Mouse (Mus musculus) heart, postnatal 0 days (tissue): ENCODE measurements around the gene Angptl8. TPM values are rescaled to one million over a fixed set of nuclear protein-coding genes. Genes with fewer than 3 reads are reported as not detected.

Experiments
- ATAC-seq: fragments of 200-750 bp; cut with Nextera tagmentation; 2 replicates; pipeline ENCODE4 v1.8.0; 2017; ENCODE audit warnings: low read depth, moderate number of reproducible peaks, moderate library complexity; ENCODE audit not compliant: insufficient read depth
- DNase-seq: peaks from one replicate; pipeline ENCODE4 v3.0.0-alpha.2; 2016; ENCODE audit warnings: low spot score
- H3K27ac ChIP-seq: fragments of 300-500 bp; sonication (generic); 2 replicates; pipeline ENCODE4 v1.5.1; 2014; ENCODE audit warnings: low read depth, mild to moderate bottlenecking
- H3K27me3 ChIP-seq: fragments of 300-500 bp; sonication (generic); 2 replicates; pipeline ENCODE4 v1.6.1; 2014; ENCODE audit warnings: low read length, mixed read lengths; ENCODE audit not compliant: control insufficient read depth, insufficient read depth
- H3K36me3 ChIP-seq: fragments of 300-500 bp; sonication (generic); replicated peaks from 2 replicates; pipeline ENCODE4 v1.6.1; 2014; ENCODE audit warnings: low read length, mixed read lengths; ENCODE audit not compliant: control insufficient read depth, insufficient read depth
- H3K4me1 ChIP-seq: fragments of 300-500 bp; sonication (generic); 2 replicates; pipeline ENCODE4 v1.6.1; 2014; ENCODE audit warnings: antibody characterized with exemption; ENCODE audit not compliant: control insufficient read depth, insufficient read depth
- H3K4me2 ChIP-seq: fragments of 300-500 bp; sonication (generic); 2 replicates; pipeline ENCODE4 v1.6.1; 2014; ENCODE audit warnings: low read depth, mild to moderate bottlenecking, low read length, moderate library complexity
- H3K4me3 ChIP-seq: fragments of 300-500 bp; sonication (generic); 2 replicates; pipeline ENCODE4 v1.5.1; 2014; ENCODE audit warnings: low read depth, low read length
- H3K9ac ChIP-seq: fragments of 300-500 bp; sonication (generic); replicated peaks from 2 replicates; pipeline ENCODE4 v1.6.1; 2014; ENCODE audit warnings: low read depth, low read length, mixed read lengths
- H3K9me3 ChIP-seq: fragments of 300-500 bp; sonication (generic); replicated peaks from 2 replicates; pipeline ENCODE4 v1.6.1; 2016; ENCODE audit warnings: low read length; ENCODE audit not compliant: control insufficient read depth
- CTCF ChIP-seq: IDR thresholded peaks from 2 replicates; pipeline ENCODE4 v1.5.1; 2016; ENCODE audit warnings: antibody characterized with exemption, control low read depth, low read depth
- EP300 ChIP-seq: IDR thresholded peaks from 2 replicates; pipeline ENCODE4 v1.6.1; 2016; ENCODE audit warnings: antibody characterized with exemption, low read depth
- WGBS: fragments of 180-500 bp; shearing (Covaris S2); extraction: QIAGEN DNeasy Blood & Tissue Kit; methylation state at CpG from one replicate; pipeline ENCODE4 v1.1.7; 2014; 5-methylcytosine and 5-hydroxymethylcytosine counted together
- polyA plus RNA-seq: library from polyadenylated mRNA; unstranded; fragments of >200 nt; fragmentation: Nextera tagmentation; extraction: Ambion mirVana; gene quantifications from 2 replicates; pipeline ENCODE4 v1.2.1, GENCODE M21; 2015
- total RNA-seq: library from RNA; depleted of rRNA; stranded (reverse); fragments of >200 nt; gene quantifications from 2 replicates; pipeline ENCODE4 v1.2.3, GENCODE M21; 2014; ENCODE audit warnings: low replicate concordance

The Angptl8 gene
- total and polyA plus RNA-seq, 2 experiments from 2014 or later = 0.55 TPM; not detected in 1

- no peak overlapping the region for H3K9ac ChIP-seq
- H3K27me3 ChIP-seq = no peaks in the 10 kb centered on the region
- H3K36me3 ChIP-seq = peaks cover 14% of the 10 kb centered on the region; the same call in 1 of the 2 replicates
- no peak overlapping the region for H3K4me2 ChIP-seq
- ATAC-seq = no peak
- H3K27ac ChIP-seq = no peak overlapping the region
- TF ChIP-seq EP300 (no peak), CTCF (no peak)
- WGBS = 83% methylated on average over 5 of the region's 5 CpGs
- no peak for DNase-seq
- H3K4me1 ChIP-seq = no peaks in the 10 kb centered on the region
- no peaks in the 10 kb centered on the region for H3K9me3 ChIP-seq
- no peak overlapping the region for H3K4me3 ChIP-seq
Measured at GRCm38 (mm10) chr9:21811170-21811569, 24.1 kb upstream of the Angptl8 start.

- Histone ChIP-seq H3K4me3 (no peak overlapping the region), H3K4me1 (no peaks in the 10 kb centered on the region), H3K36me3 (peaks cover 46% of the 10 kb centered on the region), H3K27ac (no peak overlapping the region), H3K9ac (no peak overlapping the region), H3K27me3 (no peaks in the 10 kb centered on the region), H3K9me3 (no peaks in the 10 kb centered on the region), H3K4me2 (no peak overlapping the region)
- DNase-seq (no peak), ATAC-seq (no peak)
- 64% methylated on average over 9 of the region's 9 CpGs for WGBS
- no peak for TF ChIP-seq CTCF
- no peak for TF ChIP-seq EP300
Measured at GRCm38 (mm10) chr9:21816716-21817305, 18.5 kb upstream of the Angptl8 start.

GRCm38 (mm10) chr9:21818125-21818524 lies 17.2 kb upstream of the Angptl8 start:
- no peak for DNase-seq
- no peak for ATAC-seq
- Histone ChIP-seq H3K27ac (no peak overlapping the region), H3K9me3 (no peaks in the 10 kb centered on the region), H3K27me3 (no peaks in the 10 kb centered on the region), H3K9ac (no peak overlapping the region), H3K4me2 (no peak overlapping the region), H3K4me3 (no peak overlapping the region), H3K4me1 (no peaks in the 10 kb centered on the region), H3K36me3 (peaks cover 51% of the 10 kb centered on the region)
- TF ChIP-seq EP300 (no peak), CTCF (no peak)
- 81% methylated on average over 4 of the region's 4 CpGs for WGBS

GRCm38 (mm10) chr9:21818561-21818960 lies 16.7 kb upstream of the Angptl8 start:
- TF ChIP-seq CTCF = no peak
- TF ChIP-seq EP300 = no peak
- no peak for ATAC-seq
- peaks cover 51% of the 10 kb centered on the region for H3K36me3 ChIP-seq

GRCm38 (mm10) chr9:21819181-21819729 lies 16.1 kb upstream of the Angptl8 start:
- Histone ChIP-seq H3K36me3 (peaks cover 51% of the 10 kb centered on the region), H3K4me1 (no peaks in the 10 kb centered on the region), H3K9me3 (no peaks in the 10 kb centered on the region), H3K9ac (no peak overlapping the region), H3K27me3 (no peaks in the 10 kb centered on the region), H3K4me3 (no peak overlapping the region), H3K27ac (no peak overlapping the region), H3K4me2 (no peak overlapping the region)
- TF ChIP-seq EP300 (no peak), CTCF (no peak)
- ATAC-seq (no peak), DNase-seq (no peak)
- 93% methylated on average over 2 of the region's 2 CpGs for WGBS

More at GRCm38 (mm10) chr9:21818561-21818960, 16.7 kb upstream of the Angptl8 start:
- DNase-seq = no peak
- H3K4me3 ChIP-seq = no peak overlapping the region
- no peak overlapping the region for H3K4me2 ChIP-seq
- H3K9me3 ChIP-seq = no peaks in the 10 kb centered on the region
- H3K4me1 ChIP-seq = no peaks in the 10 kb centered on the region
- no peak overlapping the region for H3K27ac ChIP-seq
- no peaks in the 10 kb centered on the region for H3K27me3 ChIP-seq
- no peak overlapping the region for H3K9ac ChIP-seq
- WGBS = 89% methylated on average over 6 of the region's 6 CpGs

- Histone ChIP-seq H3K9me3 (no peaks in the 10 kb centered on the region), H3K9ac (no peak overlapping the region), H3K27me3 (no peaks in the 10 kb centered on the region), H3K27ac (no peak overlapping the region), H3K4me2 (no peak overlapping the region), H3K4me3 (no peak overlapping the region), H3K36me3 (peaks cover 49% of the 10 kb centered on the region), H3K4me1 (no peaks in the 10 kb centered on the region)
- WGBS = 86% methylated on average over 12 of the region's 12 CpGs
- no peak for ATAC-seq
- DNase-seq = no peak
- TF ChIP-seq EP300 (no peak), CTCF (no peak)
Measured at GRCm38 (mm10) chr9:21820183-21820582, 15.1 kb upstream of the Angptl8 start.
